Mouse (Mus musculus) ES-E14 (cell line): Measurements from ENCODE around the gene Pik3ip1. TPM values are rescaled to one million over a fixed set of nuclear protein-coding genes. Genes with fewer than 3 reads are reported as not detected.

ENCODE experiments used
- DNase-seq: peaks from one replicate; pipeline ENCODE4 v3.0.0-alpha.2; 2013; ENCODE audit warnings: low read depth, low spot score
- H3K27ac ChIP-seq: 2 replicates; pipeline ENCODE4 v1.5.1; 2012; ENCODE audit warnings: low read depth, mild to moderate bottlenecking, low read length, moderate library complexity, mixed read lengths; ENCODE audit not compliant: poor library complexity, insufficient read depth, severe bottlenecking
- H3K36me3 ChIP-seq: 2 replicates; pipeline ENCODE4 v1.6.1; 2012; ENCODE audit warnings: mild to moderate bottlenecking, low read length, moderate library complexity, mixed read lengths; ENCODE audit not compliant: control insufficient read depth, poor library complexity, insufficient read depth, severe bottlenecking
- H3K4me1 ChIP-seq, 2 experiments: fragments of 150-350 bp in 1 of 2; sonication (generic) in 1 of 2; 2 replicates each; pipeline ENCODE4 v1.6.1; 2012; ENCODE audit warnings: low read length in 2 of 2, mild to moderate bottlenecking in 1 of 2, mixed read lengths in 1 of 2; ENCODE audit not compliant: control insufficient read depth in 2 of 2, insufficient read depth in 2 of 2, poor library complexity in 1 of 2
- H3K4me3 ChIP-seq, 2 experiments: fragments of 150-350 bp in 1 of 2; sonication (generic) in 1 of 2; 2 replicates each; pipeline ENCODE4 v1.5.1; 2012; ENCODE audit warnings: low read length in 2 of 2, low read depth in 1 of 2, mild to moderate bottlenecking in 1 of 2, mixed read lengths in 1 of 2; ENCODE audit not compliant: insufficient read depth in 1 of 2, poor library complexity in 1 of 2, severe bottlenecking in 1 of 2
- H3K9ac ChIP-seq: 2 replicates; pipeline ENCODE4 v1.6.1; 2012; ENCODE audit warnings: low read depth, mild to moderate bottlenecking, low read length, mixed read lengths; ENCODE audit not compliant: poor library complexity, insufficient read depth, severe bottlenecking
- H3K9me3 ChIP-seq: fragments of 150-350 bp; sonication (generic); 2 replicates; pipeline ENCODE4 v1.6.1; 2012; ENCODE audit warnings: low read depth, mild to moderate bottlenecking, low read length; ENCODE audit not compliant: control insufficient read depth, insufficient read depth
- CHD2 ChIP-seq: IDR thresholded peaks from 2 replicates; pipeline ENCODE4 v1.6.1; 2014; ENCODE audit warnings: mild to moderate bottlenecking, low read depth, low read length, inconsistent platforms
- HCFC1 ChIP-seq: IDR thresholded peaks from 2 replicates; pipeline ENCODE4 v1.6.1; 2012; ENCODE audit warnings: low read length, inconsistent platforms, borderline replicate concordance; ENCODE audit not compliant: insufficient read depth
- MAFK ChIP-seq: IDR thresholded peaks from 2 replicates; pipeline ENCODE4 v1.6.1; 2014; ENCODE audit warnings: mild to moderate bottlenecking, low read depth, low read length, inconsistent platforms; ENCODE audit not compliant: insufficient read depth
- ZC3H11A ChIP-seq: IDR thresholded peaks from 2 replicates; pipeline ENCODE4 v1.6.1; 2012; ENCODE audit warnings: low read depth, mild to moderate bottlenecking, inconsistent platforms, low read length, borderline replicate concordance
- ZNF384 ChIP-seq: IDR thresholded peaks from 2 replicates; pipeline ENCODE4 v1.6.1; 2012; ENCODE audit warnings: low read depth, low read length, inconsistent platforms
- in situ Hi-C, 2 experiments: fragments of 600-800 bp; cut with MboI; formaldehyde crosslinking; loops; one replicate each; pipeline ENCODE4 v1.15.1; 2025; ENCODE audit warnings: low sequenced_read_pairs in 2 of 2, inconsistent platforms in 1 of 2; ENCODE audit not compliant: unreplicated experiment in 2 of 2
- total RNA-seq: library from RNA; depleted of rRNA; stranded (reverse); fragments of 300-350 nt; gene quantifications from 2 replicates; pipeline ENCODE4 v1.2.3, GENCODE M21; 2012

Gene Pik3ip1
- total RNA-seq, 1 experiment = 8.5 TPM

GRCm38 (mm10) chr11:3330566-3330965, 365 bp downstream of the Pik3ip1 start:
- no peak overlapping the region for H3K27ac ChIP-seq
- no peaks in the 10 kb centered on the region; the same call in 1 of the 2 replicates for H3K36me3 ChIP-seq
- H3K4me3 ChIP-seq = peak overlapping the region; percentile 77 to 88
- in situ Hi-C loops = no loop called here
- H3K4me1 ChIP-seq = peaks cover 18 to 32% of the 10 kb centered on the region in 2 experiments; a peak in 3 of 4 replicates
- no peaks in the 10 kb centered on the region for H3K9me3 ChIP-seq
- TF ChIP-seq MAFK = no peak
- TF ChIP-seq CHD2 = no peak
- TF ChIP-seq HCFC1 = no peak
- TF ChIP-seq ZC3H11A = no peak
- no peak for TF ChIP-seq ZNF384
- peak overlapping the region; percentile 60; the same call in 1 of the 2 replicates for H3K9ac ChIP-seq
- DNase-seq = no peak

GRCm38 (mm10) chr11:3330991-3331750, 970 bp downstream of the Pik3ip1 start:
- H3K27ac ChIP-seq = no peak overlapping the region
- peaks cover 18 to 36% of the 10 kb centered on the region in 2 experiments for H3K4me1 ChIP-seq
- peak overlapping the region; percentile 77 to 88 for H3K4me3 ChIP-seq
- no peaks in the 10 kb centered on the region for H3K9me3 ChIP-seq
- in situ Hi-C loops = no loop called here
- TF ChIP-seq HCFC1 (no peak), MAFK (no peak)
- H3K9ac ChIP-seq = peak overlapping the region; percentile 88
- no peak for DNase-seq
- no peaks in the 10 kb centered on the region; the same call in 1 of the 2 replicates for H3K36me3 ChIP-seq

GRCm38 (mm10) chr11:3331756-3332642, 1.8 kb downstream of the Pik3ip1 start:
- H3K36me3 ChIP-seq = no peaks in the 10 kb centered on the region; the same call in 1 of the 2 replicates
- no peak for TF ChIP-seq ZNF384
- 0 out of 2 replicates have a peak, but pooled peaks have one; percentile 34 for TF ChIP-seq HCFC1

GRCm38 (mm10) chr11:3333111-3333695, 3.0 kb downstream of the Pik3ip1 start:
- in situ Hi-C loops = no loop called here
- no peak for DNase-seq
- no peaks in the 10 kb centered on the region for H3K9me3 ChIP-seq
- peak overlapping the region; percentile 44; the same call in 1 of the 2 replicates for H3K27ac ChIP-seq
- peaks cover 21 to 46% of the 10 kb centered on the region in 2 experiments for H3K4me1 ChIP-seq
- 0 out of 4 replicates have a peak overlapping the region, but pooled peaks of 1 of the 2 experiments have one; percentile 6 for H3K4me3 ChIP-seq
- H3K36me3 ChIP-seq = no peaks in the 10 kb centered on the region; the same call in 1 of the 2 replicates
- TF ChIP-seq ZNF384 = no peak
- no peak for TF ChIP-seq HCFC1
- no peak for TF ChIP-seq ZC3H11A
- TF ChIP-seq CHD2 = no peak
- TF ChIP-seq MAFK = no peak
- peak overlapping the region; percentile 43; the same call in 1 of the 2 replicates for H3K9ac ChIP-seq

More at GRCm38 (mm10) chr11:3331756-3332642, 1.8 kb downstream of the Pik3ip1 start:
- in situ Hi-C loops = no loop called here
- DNase-seq = peak; percentile 95
- Histone ChIP-seq H3K9me3 (no peaks in the 10 kb centered on the region), H3K4me1 (peaks cover 19 to 36% of the 10 kb centered on the region in 2 experiments), H3K27ac (peak overlapping the region; percentile 67), H3K4me3 (peak overlapping the region; percentile 77 to 88), H3K9ac (peak overlapping the region; percentile 88)
